Mouse (Mus musculus) ES-Bruce4 (cell line): ENCODE data around the gene Snrpd2.

ENCODE experiments used
- CTCF ChIP-seq: IDR thresholded peaks from one replicate; pipeline ENCODE4 v1.8.1; 2011; ENCODE audit warnings: low read depth, low read length
- EP300 ChIP-seq: IDR thresholded peaks from 2 replicates; pipeline ENCODE4 v1.6.1; 2011; ENCODE audit warnings: low read depth, low read length; ENCODE audit not compliant: insufficient read depth
- POLR2A ChIP-seq: IDR thresholded peaks from one replicate; pipeline ENCODE4 v1.8.1; 2011; ENCODE audit warnings: low read length; ENCODE audit not compliant: insufficient read depth

GRCm38 (mm10) chr7:19131324-19131848, 18.1 kb upstream of the Snrpd2 start:
- TF ChIP-seq CTCF = peak; percentile 65
- no peak for TF ChIP-seq POLR2A
- TF ChIP-seq EP300 = no peak
